Mouse (Mus musculus) kidney, adult 2 months (tissue): ENCODE results near the gene Hsph1. TPM values are rescaled to one million over a fixed set of nuclear protein-coding genes. Genes with fewer than 3 reads are reported as not detected.
A peak's percentile ranks its signal among the peaks of the same experiment; 100 is the strongest.

ENCODE experiments used
- DNase-seq: peaks from one replicate; pipeline ENCODE4 v3.0.0; 2021
- H3K27ac ChIP-seq: fragments of 200-500 bp; 2 replicates; pipeline ENCODE4 v1.5.1; 2012; ENCODE audit warnings: low read depth, low read length, control low read depth, inconsistent platforms; ENCODE audit not compliant: insufficient read depth
- H3K27me3 ChIP-seq: fragments of 200-500 bp; replicated peaks from 2 replicates; pipeline ENCODE4 v1.6.1; 2012; ENCODE audit warnings: mild to moderate bottlenecking, moderate library complexity, low read length, inconsistent platforms; ENCODE audit not compliant: control insufficient read depth, insufficient read depth
- H3K36me3 ChIP-seq: fragments of 200-500 bp; 2 replicates; pipeline ENCODE4 v1.6.1; 2012; ENCODE audit warnings: mild to moderate bottlenecking, moderate library complexity, low read length, inconsistent platforms; ENCODE audit not compliant: control insufficient read depth, insufficient read depth
- H3K4me1 ChIP-seq: fragments of 200-500 bp; 2 replicates; pipeline ENCODE4 v1.6.1; 2011; ENCODE audit warnings: low read length; ENCODE audit not compliant: control insufficient read depth, insufficient read depth
- H3K4me3 ChIP-seq: fragments of 200-500 bp; 2 replicates; pipeline ENCODE4 v1.5.1; 2011; ENCODE audit warnings: mild to moderate bottlenecking, low read depth, low read length, control low read depth; ENCODE audit not compliant: insufficient read depth
- CTCF ChIP-seq: fragments of 200-500 bp; conservative IDR thresholded peaks from 2 replicates; pipeline ENCODE4 v1.5.1; 2011; ENCODE audit warnings: low read depth, mild to moderate bottlenecking, control low read depth, low read length, moderate library complexity, mixed read lengths; ENCODE audit not compliant: insufficient read depth, insufficient read length
- POLR2A ChIP-seq: fragments of 200-500 bp; IDR thresholded peaks from one replicate; pipeline ENCODE4 v1.6.1; 2011; ENCODE audit warnings: low read depth, low read length, control low read depth
- WGBS: fragments of 180-500 bp; shearing (Covaris S2); methylation state at CpG from one replicate; pipeline ENCODE4 v1.1.7; 2018; 5-methylcytosine and 5-hydroxymethylcytosine counted together
- polyA plus RNA-seq: library from polyadenylated mRNA; depleted of rRNA; stranded (reverse); fragments of >200 nt; gene quantifications from 2 replicates; pipeline ENCODE4 v1.2.3, GENCODE M21; 2012

Gene Hsph1
- polyA plus RNA-seq, 1 experiment = 24.0 TPM

DNA sequence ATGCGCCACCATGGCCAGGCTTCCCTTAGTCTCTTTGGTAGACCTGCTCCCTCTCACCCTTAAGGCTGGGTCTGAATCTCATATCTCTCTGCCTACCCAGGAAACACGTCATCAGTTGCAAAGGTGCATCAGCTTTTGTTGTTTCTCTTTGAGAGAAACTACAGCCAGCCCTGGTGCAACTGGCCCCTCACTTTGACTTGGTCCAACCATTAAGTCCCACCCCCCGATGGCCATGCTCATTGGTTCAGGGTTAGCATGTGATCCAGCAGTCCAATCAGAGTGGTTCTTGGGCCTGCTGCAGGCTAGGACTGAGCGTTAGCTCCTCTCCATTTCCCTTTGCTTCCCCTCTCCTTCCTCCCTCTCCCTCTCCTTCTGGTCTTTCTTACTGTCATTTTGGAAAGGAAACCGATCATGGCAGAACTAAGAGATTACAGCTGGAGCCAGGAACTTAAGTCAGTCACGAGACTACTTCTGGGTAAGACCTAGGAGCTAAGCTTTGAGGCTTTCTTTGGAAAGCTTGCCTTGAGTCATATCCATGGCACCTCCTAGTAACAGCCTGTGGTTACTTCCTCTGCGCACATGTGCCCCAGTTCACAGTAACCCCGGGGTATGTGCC, 5.2 kb upstream of the Hsph1 start:
- no peak for DNase-seq
- Histone ChIP-seq H3K4me3 (no peak overlapping the region), H3K27me3 (no peaks in the 10 kb centered on the region), H3K27ac (no peak overlapping the region), H3K4me1 (no peaks in the 10 kb centered on the region), H3K36me3 (no peaks in the 10 kb centered on the region)
- TF ChIP-seq POLR2A (no peak), CTCF (no peak)
- WGBS = 88% methylated on average over 8 of the region's 8 CpGs

DNA sequence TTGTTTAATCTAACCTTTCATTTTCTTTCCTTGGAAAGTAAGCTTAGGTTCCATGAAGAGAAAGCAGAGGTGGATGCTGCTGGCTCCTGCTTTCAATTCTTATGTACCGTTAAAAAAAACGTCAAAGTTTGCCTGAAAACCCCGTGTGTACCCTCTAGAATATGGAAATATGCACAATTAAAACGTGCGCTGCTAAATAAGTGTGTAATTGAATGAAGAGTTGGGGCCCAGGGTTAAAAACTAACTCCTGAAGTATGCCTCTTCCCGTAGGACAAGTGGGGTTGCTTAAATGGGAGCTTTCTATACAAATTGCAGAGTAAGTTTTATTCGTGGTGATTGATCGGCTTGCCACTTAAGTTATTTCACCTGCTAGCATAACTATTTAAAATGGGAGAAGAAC, 1.1 kb upstream of the Hsph1 start:
- Histone ChIP-seq H3K4me1 (peaks cover 7% of the 10 kb centered on the region; the same call in 1 of the 2 replicates), H3K27me3 (no peaks in the 10 kb centered on the region), H3K27ac (no peak overlapping the region), H3K36me3 (no peaks in the 10 kb centered on the region; the same call in none of the 2 replicates), H3K4me3 (no peak overlapping the region)
- no peak for DNase-seq
- 60% methylated on average over 8 of the region's 8 CpGs for WGBS
- TF ChIP-seq CTCF = no peak
- TF ChIP-seq POLR2A = no peak

DNA sequence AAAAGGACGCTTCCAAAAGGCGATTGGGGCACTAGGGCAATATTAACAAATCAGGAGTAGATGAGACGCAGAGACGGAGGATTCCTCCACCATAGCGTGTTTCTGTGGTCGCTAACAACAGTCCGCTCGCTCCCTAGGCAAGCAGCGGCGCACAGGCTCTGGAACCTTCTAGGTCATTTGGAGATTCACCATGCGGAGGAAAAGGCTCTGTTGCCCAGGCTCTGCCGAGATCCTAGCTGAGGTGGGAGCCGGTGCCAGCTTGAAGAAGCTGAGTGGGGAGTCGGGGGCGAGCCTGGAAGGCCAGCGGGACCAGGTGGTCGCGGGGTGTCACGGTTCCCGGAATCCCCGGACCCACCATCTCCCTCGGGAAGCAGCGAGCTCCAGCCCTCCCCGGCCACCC, 620 bp downstream of the Hsph1 start:
- DNase-seq = peak; percentile 52
- Histone ChIP-seq H3K27ac (peak overlapping the region; percentile 69), H3K4me1 (peaks cover 7% of the 10 kb centered on the region; the same call in 1 of the 2 replicates), H3K27me3 (no peaks in the 10 kb centered on the region), H3K36me3 (peaks cover 7% of the 10 kb centered on the region), H3K4me3 (peak overlapping the region; percentile 79)
- TF ChIP-seq POLR2A (no peak), CTCF (no peak)
- under 1% methylated on average over 24 of the region's 24 CpGs for WGBS

DNA sequence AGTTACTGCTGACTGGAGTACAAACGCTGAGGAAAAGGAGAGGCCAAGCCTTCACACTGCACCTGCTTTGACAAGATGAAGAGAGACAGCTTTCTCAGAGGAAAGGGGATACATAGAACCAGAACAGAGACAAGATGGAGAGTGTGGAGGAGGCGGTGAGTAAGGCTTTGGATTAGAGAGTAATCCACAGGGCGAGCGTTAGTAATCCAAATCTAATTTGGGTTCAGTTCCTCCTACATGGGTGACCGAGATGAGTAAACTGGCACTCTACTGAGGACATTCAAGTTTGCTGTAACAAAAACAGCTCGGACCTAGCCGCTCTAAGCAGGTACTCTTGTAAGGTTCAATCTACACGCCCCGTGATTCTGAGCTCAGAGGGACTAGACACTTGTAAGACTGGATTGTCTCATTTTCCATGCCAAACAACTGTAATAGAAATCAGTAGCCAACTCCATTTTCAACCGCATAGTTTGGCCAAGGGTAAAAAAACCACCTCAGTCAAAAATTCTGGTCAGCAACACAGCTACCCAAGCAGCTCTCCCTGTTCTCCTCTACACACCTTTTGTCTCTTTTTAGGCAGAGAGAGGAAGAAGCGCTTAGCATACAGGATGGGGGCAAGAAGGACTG, 1.7 kb downstream of the Hsph1 start:
- Histone ChIP-seq H3K27ac (peak overlapping the region; percentile 36), H3K36me3 (peaks cover 11% of the 10 kb centered on the region), H3K4me3 (peak overlapping the region; percentile 79), H3K4me1 (peaks cover 7% of the 10 kb centered on the region; the same call in 1 of the 2 replicates), H3K27me3 (no peaks in the 10 kb centered on the region)
- WGBS = 54% methylated on average over 11 of the region's 11 CpGs
- DNase-seq = no peak
- no peak for TF ChIP-seq CTCF
- TF ChIP-seq POLR2A = no peak

DNA sequence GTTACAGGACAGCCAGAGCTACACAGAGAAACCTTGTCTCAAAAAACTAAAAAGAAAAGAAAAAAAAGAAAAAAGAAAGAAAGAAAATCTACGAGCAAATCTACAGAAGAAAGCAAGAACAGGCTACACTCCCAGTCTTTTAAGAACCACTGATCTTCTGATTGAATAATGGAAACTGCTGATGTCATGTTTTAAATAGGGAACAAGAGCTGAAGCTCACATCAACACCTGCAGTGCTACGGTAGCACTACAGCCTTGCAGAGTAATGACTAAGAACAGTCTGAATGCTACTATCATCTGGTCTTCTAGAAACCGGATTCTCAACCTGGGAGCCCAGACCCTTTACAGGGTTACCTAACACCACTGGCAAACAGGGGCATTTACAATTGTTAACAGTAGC, 10.6 kb downstream of the Hsph1 start:
- DNase-seq = no peak
- H3K27ac ChIP-seq = no peak overlapping the region
- no peaks in the 10 kb centered on the region for H3K27me3 ChIP-seq

DNA sequence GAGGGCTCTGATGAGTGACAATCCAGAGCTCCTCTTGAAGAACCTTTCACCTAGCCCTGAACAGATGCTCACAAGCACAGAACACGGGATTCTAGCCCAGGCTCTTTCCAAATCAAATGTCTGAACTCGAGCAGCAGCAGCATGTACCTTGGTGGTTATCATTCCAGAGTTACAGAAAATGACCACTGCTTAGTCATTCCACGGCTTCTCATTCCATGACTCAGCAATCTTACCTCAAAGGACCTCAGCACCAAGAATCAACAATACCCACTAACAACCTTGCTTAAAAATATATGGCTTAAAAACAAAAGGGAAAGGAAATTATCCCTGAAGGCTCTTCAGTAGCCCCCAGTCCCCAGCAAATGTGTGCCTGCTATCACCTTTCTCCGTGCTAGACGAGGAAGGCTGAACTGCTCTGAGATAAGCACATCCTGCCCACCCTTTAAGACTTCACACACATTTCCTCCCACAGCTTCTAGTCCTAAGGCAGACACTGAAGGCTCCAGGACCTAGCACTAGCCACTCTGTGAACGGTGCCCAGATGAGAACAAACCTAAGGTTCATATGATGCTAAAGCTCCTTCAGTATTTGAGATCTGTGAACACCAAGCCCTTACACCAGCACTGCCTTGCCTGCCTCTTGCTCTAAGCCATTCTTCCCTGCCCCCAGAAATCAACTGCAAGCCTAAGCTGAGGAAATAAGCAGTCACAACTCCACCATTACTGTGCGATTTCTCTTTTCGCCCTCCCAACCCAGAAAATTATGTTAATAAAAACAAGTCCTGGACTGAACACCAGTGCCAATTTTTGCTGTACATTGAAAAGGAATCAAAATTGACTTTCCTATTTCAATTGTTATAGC, 12.1 kb downstream of the Hsph1 start:
- H3K4me1 ChIP-seq = peaks cover 24% of the 10 kb centered on the region
- H3K36me3 ChIP-seq = peaks cover 25% of the 10 kb centered on the region
- no peak overlapping the region for H3K4me3 ChIP-seq
- TF ChIP-seq POLR2A (no peak), CTCF (no peak)
- no peaks in the 10 kb centered on the region for H3K27me3 ChIP-seq
- peak; percentile 48 for DNase-seq
- H3K27ac ChIP-seq = peak overlapping the region; percentile 71
- WGBS = 65% methylated on average over 8 of the region's 8 CpGs

More for the DNA sequence above, 10.6 kb downstream of the Hsph1 start:
- TF ChIP-seq CTCF (no peak), POLR2A (no peak)
- Histone ChIP-seq H3K4me3 (no peak overlapping the region), H3K36me3 (peaks cover 26% of the 10 kb centered on the region), H3K4me1 (peaks cover 24% of the 10 kb centered on the region)
- 92% methylated on average over 3 of the region's 3 CpGs for WGBS

DNA sequence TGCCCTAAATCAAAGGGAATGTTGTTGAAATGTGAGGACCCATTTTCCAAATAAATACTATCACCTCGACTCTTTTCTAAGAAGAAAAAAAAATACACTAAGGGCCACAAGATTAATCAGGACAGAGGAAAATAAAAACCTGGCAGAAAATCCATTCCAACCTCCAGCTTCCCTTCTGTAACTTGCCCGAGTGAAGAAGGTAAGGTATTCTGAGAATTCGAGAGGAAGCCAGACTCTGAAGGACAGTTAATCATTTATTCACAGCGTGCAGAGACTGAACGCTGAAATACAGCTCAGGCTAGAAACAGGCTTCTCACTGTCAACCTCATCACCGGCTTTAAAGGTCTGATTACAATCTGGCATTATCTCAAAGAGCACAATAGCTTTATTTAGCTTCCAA, 13.5 kb downstream of the Hsph1 start:
- Histone ChIP-seq H3K4me3 (no peak overlapping the region), H3K27me3 (no peaks in the 10 kb centered on the region), H3K4me1 (peaks cover 27% of the 10 kb centered on the region), H3K27ac (peak overlapping the region; percentile 76), H3K36me3 (peaks cover 31% of the 10 kb centered on the region)
- peak; percentile 89 for DNase-seq
- 16% methylated on average over 6 of the region's 6 CpGs for WGBS
- TF ChIP-seq CTCF = no peak
- no peak for TF ChIP-seq POLR2A
